Mouse (Mus musculus) colon, adult 2 months (tissue): ENCODE data around the gene Crisp1. TPM values are rescaled to one million over a fixed set of nuclear protein-coding genes. Genes with fewer than 3 reads are reported as not detected.

Source experiments
- polyA plus RNA-seq: library from polyadenylated mRNA; depleted of rRNA; stranded (reverse); fragments of >200 nt; gene quantifications from 2 replicates; pipeline ENCODE4 v1.2.3, GENCODE M21; 2012; rRNA removed

Crisp1 gene
- polyA plus RNA-seq = not detected in 2 replicates

DNA sequence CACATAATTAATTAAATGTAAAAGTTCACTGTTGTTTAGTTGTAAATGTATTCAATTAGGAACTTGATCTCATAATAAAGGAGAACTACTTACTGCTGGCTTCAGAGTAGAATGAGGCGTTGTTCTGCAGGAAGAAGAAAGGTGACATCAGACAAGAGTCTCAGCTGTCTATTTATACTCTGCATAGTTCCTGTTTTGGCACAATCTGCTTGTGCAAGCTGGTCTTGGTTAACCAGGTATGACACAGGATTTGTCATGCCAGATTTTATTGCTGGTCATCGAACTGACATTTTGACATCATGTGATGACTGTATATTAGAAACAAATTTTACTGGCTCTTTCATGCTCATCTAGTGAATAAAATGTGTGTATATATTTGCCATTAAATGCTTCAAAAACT, at the start of gene Crisp1:
Gene Crisp1, minus strand, starts transcription at position 146 of the 400 bp plus-strand sequence.

Other genes starting within 250 kb of the Crisp1 start
- not detected in 2 replicates for gene AC192777.2, start 223.8 kb downstream of the Crisp1 start, polyA plus RNA-seq
- not detected in 2 replicates for gene Pgk2, start 110.6 kb downstream of the Crisp1 start, polyA plus RNA-seq
- 0.10 and 0.22 TPM in 2 replicates for gene Crisp3, start 76.9 kb downstream of the Crisp1 start, polyA plus RNA-seq
- not detected in 2 replicates for gene Esp8, start 200.8 kb upstream of the Crisp1 start, polyA plus RNA-seq
- gene Esp6, start 242.3 kb upstream of the Crisp1 start, polyA plus RNA-seq = not detected in 2 replicates